Mouse (Mus musculus) heart, embryonic 13.5 days (tissue): ENCODE measurements at regions not wholly inside any gene's neighbourhood (a gene's known extent, or its start where the extent isn't known, plus 50 kb on each side); places are given as distances from the start of the nearest gene placed in this dataset.
"Not testable (repeated sequence)": the region's sequence is repeated elsewhere in the genome, so short reads cannot be mapped to it uniquely, and the experiment has no call there.

Experiments used
- ATAC-seq: fragments of 200-750 bp; cut with Nextera tagmentation; 2 replicates; pipeline ENCODE4 v1.8.0; 2017; ENCODE audit warnings: moderate TSS enrichment; ENCODE audit not compliant: insufficient number of reproducible peaks, low FRiP score, low TSS enrichment; ENCODE audit errors: extremely low read depth
- H3K27ac ChIP-seq: fragments of 300-500 bp; sonication (generic); replicated peaks from 2 replicates; pipeline ENCODE4 v1.5.1; 2015; ENCODE audit warnings: moderate library complexity, mild to moderate bottlenecking, inconsistent platforms
- H3K27me3 ChIP-seq: fragments of 300-500 bp; sonication (generic); replicated peaks from 2 replicates; pipeline ENCODE4 v1.6.1; 2015; ENCODE audit warnings: mild to moderate bottlenecking, inconsistent platforms
- H3K36me3 ChIP-seq: fragments of 300-500 bp; sonication (generic); 2 replicates; pipeline ENCODE4 v1.6.1; 2015; ENCODE audit warnings: mild to moderate bottlenecking, inconsistent platforms
- H3K4me1 ChIP-seq: fragments of 300-500 bp; sonication (generic); 2 replicates; pipeline ENCODE4 v1.6.1; 2015; ENCODE audit warnings: inconsistent platforms
- H3K4me2 ChIP-seq: fragments of 300-500 bp; sonication (generic); 2 replicates; pipeline ENCODE4 v1.6.1; 2015; ENCODE audit warnings: inconsistent platforms, mild to moderate bottlenecking, moderate library complexity
- H3K4me3 ChIP-seq: fragments of 300-500 bp; sonication (generic); 2 replicates; pipeline ENCODE4 v1.5.1; 2015; ENCODE audit warnings: moderate library complexity, mild to moderate bottlenecking, inconsistent platforms
- H3K9ac ChIP-seq: fragments of 300-500 bp; sonication (generic); 2 replicates; pipeline ENCODE4 v1.6.1; 2015; ENCODE audit warnings: inconsistent platforms, mild to moderate bottlenecking, moderate library complexity
- H3K9me3 ChIP-seq: fragments of 300-500 bp; sonication (generic); 2 replicates; pipeline ENCODE4 v1.6.1; 2016; ENCODE audit warnings: inconsistent platforms
- WGBS: fragments of 180-500 bp; shearing (Covaris S2); methylation state at CpG from one replicate; pipeline ENCODE4 v1.1.7; 2015; ENCODE audit warnings: mixed read lengths; 5-methylcytosine and 5-hydroxymethylcytosine counted together

GRCm38 (mm10) chr13:19300320-19301011 is 95.1 kb downstream of the Stard3nl start:
- not testable (repeated sequence) for H3K4me2 ChIP-seq, H3K9ac ChIP-seq, H3K9me3 ChIP-seq, H3K36me3 ChIP-seq, ATAC-seq, H3K27me3 ChIP-seq, H3K4me3 ChIP-seq, H3K4me1 ChIP-seq, H3K27ac ChIP-seq
- 76% methylated on average over 9 of the region's 9 CpGs for WGBS

GRCm38 (mm10) chr13:19296325-19296724 is 99.3 kb downstream of the Stard3nl start:
- Histone ChIP-seq H3K9me3 (no peaks in the 10 kb centered on the region), H3K4me2 (no peak overlapping the region), H3K4me1 (no peaks in the 10 kb centered on the region), H3K27me3 (no peaks in the 10 kb centered on the region), H3K4me3 (no peak overlapping the region), H3K36me3 (no peaks in the 10 kb centered on the region), H3K9ac (no peak overlapping the region), H3K27ac (no peak overlapping the region)
- 75% methylated on average over 1 of the region's 1 CpGs for WGBS
- ATAC-seq = no peak

- 50% methylated on average over 2 of the region's 2 CpGs for WGBS
- H3K9ac ChIP-seq = no peak overlapping the region
- no peak overlapping the region for H3K4me3 ChIP-seq
- no peaks in the 10 kb centered on the region for H3K36me3 ChIP-seq
- no peaks in the 10 kb centered on the region for H3K4me1 ChIP-seq
- no peak overlapping the region for H3K4me2 ChIP-seq
- ATAC-seq = no peak
- H3K27me3 ChIP-seq = no peaks in the 10 kb centered on the region
- no peak overlapping the region for H3K27ac ChIP-seq
- H3K9me3 ChIP-seq = no peaks in the 10 kb centered on the region
Measured at GRCm38 (mm10) chr13:19293041-19293440, 102.6 kb downstream of the Stard3nl start.

- ATAC-seq = peak; percentile 25; the same call in 1 of the 2 replicates
- Histone ChIP-seq H3K36me3 (no peaks in the 10 kb centered on the region), H3K4me2 (no peak overlapping the region), H3K4me1 (no peaks in the 10 kb centered on the region), H3K27ac (no peak overlapping the region), H3K9ac (no peak overlapping the region), H3K4me3 (no peak overlapping the region), H3K9me3 (no peaks in the 10 kb centered on the region), H3K27me3 (no peaks in the 10 kb centered on the region)
- WGBS = 62% methylated on average over 1 of the region's 1 CpGs
Measured at GRCm38 (mm10) chr13:19283161-19283560, 112.4 kb downstream of the Stard3nl start.

- H3K36me3 ChIP-seq, H3K9ac ChIP-seq, ATAC-seq, H3K4me3 ChIP-seq, H3K4me2 ChIP-seq, H3K9me3 ChIP-seq, H3K27ac ChIP-seq, H3K4me1 ChIP-seq, H3K27me3 ChIP-seq: not testable (repeated sequence)
- WGBS = 77% methylated on average over 6 of the region's 6 CpGs
Measured at GRCm38 (mm10) chr13:19272548-19273295, 122.9 kb downstream of the Stard3nl start.

- not testable (repeated sequence) for H3K27me3 ChIP-seq, H3K36me3 ChIP-seq, H3K4me3 ChIP-seq, H3K4me2 ChIP-seq, H3K27ac ChIP-seq, H3K9me3 ChIP-seq, H3K9ac ChIP-seq, H3K4me1 ChIP-seq, ATAC-seq
- WGBS = 79% methylated on average over 12 of the region's 12 CpGs
Measured at GRCm38 (mm10) chr13:19264996-19265395, 130.6 kb downstream of the Stard3nl start.

DNA sequence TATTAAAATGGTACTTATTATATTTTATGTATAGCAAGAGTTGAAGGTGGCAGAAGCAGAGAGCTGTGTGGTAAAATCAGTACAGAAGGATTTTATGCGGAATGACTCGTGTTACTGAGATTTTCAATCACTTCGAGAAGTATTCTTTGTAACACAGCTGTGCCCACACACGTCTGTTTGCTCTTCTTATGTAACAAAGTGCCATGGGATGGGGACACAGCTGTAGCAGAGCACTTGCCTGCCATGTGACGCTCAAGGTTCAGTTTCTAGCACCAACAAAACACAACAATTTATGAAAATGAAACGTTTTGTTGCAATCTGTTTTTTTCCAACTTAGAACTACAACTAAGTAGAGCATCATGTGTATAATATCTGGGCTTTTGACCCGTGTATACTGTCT is 149.0 kb downstream of the Stard3nl start:
- H3K9ac ChIP-seq, H3K36me3 ChIP-seq, H3K4me1 ChIP-seq, ATAC-seq, H3K27ac ChIP-seq, H3K4me2 ChIP-seq, H3K9me3 ChIP-seq, H3K27me3 ChIP-seq, H3K4me3 ChIP-seq: not testable (repeated sequence)
- WGBS = 65% methylated on average over 6 of the region's 7 CpGs

DNA sequence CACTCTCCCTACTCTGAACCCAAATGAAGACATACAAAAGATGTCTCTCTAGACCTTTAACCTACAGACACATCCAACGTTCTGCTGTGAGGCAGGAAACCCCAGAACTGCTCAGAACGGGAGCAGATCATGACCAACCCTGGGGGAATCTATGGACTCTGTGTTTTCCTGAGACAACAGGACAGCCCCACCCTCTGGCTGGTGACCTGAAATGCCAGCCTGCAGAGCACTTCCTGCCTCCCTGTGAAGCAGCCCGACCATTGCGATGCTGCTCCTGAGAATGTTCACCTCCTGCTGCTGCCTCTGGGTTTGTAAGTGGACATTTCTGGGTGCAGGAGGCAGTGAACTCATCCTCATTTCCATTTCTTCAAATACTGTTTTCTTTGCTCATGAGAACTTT is 153.0 kb downstream of the Stard3nl start:
- not testable (repeated sequence) for H3K4me3 ChIP-seq, H3K4me1 ChIP-seq, ATAC-seq, H3K27me3 ChIP-seq, H3K27ac ChIP-seq, H3K9ac ChIP-seq, H3K4me2 ChIP-seq, H3K9me3 ChIP-seq, H3K36me3 ChIP-seq
- WGBS = 33% methylated on average over 4 of the region's 4 CpGs

DNA sequence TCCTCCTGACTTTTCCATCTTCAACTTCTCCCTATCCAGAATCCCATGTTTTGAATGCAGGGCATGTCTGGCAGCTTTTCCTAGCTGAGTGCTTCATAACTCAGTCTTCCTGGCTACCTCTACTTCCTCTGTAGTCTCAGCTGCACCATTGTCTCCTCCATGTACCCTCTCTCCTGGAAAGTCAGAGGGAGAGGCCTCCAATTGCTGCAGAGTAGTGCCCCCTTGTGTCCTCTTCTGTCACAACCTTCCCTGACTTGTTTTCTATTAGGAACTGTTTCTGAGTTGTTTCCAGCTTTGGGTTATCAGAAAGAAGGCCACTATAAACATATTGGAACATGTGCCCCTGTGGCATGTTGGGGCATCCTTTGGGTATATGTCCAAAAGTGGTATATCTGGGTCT is 159.3 kb downstream of the Stard3nl start:
- Histone ChIP-seq H3K9ac (no peak overlapping the region), H3K27ac (no peak overlapping the region), H3K36me3 (no peaks in the 10 kb centered on the region), H3K27me3 (no peaks in the 10 kb centered on the region), H3K4me1 (no peaks in the 10 kb centered on the region), H3K9me3 (no peaks in the 10 kb centered on the region), H3K4me3 (no peak overlapping the region), H3K4me2 (no peak overlapping the region)
- ATAC-seq = no peak

GRCm38 (mm10) chr13:19234700-19235374 is 160.8 kb downstream of the Stard3nl start:
- Histone ChIP-seq H3K4me2 (no peak overlapping the region), H3K27me3 (no peaks in the 10 kb centered on the region), H3K4me3 (no peak overlapping the region), H3K27ac (no peak overlapping the region), H3K9ac (no peak overlapping the region), H3K9me3 (no peaks in the 10 kb centered on the region), H3K4me1 (no peaks in the 10 kb centered on the region), H3K36me3 (no peaks in the 10 kb centered on the region)
- WGBS = 50% methylated on average over 5 of the region's 5 CpGs
- no peak for ATAC-seq

DNA sequence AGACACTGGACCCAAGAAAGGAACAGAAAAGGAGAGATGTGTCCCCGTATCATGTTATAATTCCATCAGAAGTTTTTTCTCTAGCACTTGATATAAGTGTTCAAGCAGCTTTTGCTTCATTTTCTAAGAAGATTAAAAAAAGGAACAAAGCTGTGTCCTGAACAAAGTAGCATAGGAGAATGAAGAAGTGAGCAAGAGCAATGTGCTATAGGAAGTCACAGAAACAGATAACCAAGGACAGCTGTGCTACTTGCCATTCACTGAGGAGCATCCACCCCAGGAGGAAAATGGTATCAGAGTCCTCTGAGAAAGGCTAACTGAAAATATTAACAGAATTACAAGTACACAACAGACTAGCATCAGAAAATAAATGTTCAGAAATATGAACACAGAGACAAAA is 175.6 kb downstream of the Stard3nl start:
- not testable (repeated sequence) for ATAC-seq, H3K4me2 ChIP-seq, H3K4me1 ChIP-seq, H3K36me3 ChIP-seq, H3K27me3 ChIP-seq, H3K9ac ChIP-seq, H3K27ac ChIP-seq, H3K4me3 ChIP-seq, H3K9me3 ChIP-seq
- 85% methylated on average over 1 of the region's 1 CpGs for WGBS
